Mouse (Mus musculus): ENCODE results near the gene Ccdc78.

DNA sequence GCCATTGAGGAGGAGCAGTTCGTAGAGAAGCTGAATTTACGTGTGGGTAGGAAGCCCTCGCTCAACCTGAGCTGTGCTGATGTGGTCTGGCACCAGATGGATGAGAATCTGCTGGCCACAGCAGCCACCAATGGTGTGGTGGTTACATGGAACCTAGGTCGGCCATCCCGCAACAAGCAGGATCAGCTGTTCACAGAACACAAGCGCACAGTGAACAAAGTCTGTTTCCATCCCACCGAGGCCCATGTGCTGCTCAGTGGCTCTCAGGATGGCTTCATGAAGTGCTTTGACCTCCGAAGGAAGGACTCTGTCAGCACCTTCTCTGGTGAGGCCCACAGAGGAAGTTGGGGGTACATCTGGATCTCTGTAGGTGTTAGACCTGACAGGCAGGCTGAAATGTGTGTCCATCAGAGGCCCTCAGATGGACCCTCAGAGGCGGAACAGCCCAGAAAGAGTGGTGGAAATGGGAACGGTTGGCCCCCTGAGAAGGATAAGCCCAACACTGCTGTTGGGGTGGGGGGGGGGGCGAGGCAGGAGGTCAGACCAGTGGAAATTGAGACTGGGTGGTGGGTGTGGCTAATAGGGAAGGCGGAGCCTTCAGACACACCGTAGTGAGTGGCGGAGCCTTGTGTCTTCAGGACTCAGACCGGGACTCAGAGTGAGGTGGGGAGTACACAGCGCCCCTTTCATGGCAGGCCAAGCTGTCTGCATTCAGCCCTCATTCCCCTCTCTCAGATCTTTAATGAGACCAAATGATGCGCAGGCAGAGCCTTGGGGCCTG lies 38.2 kb downstream of the Ccdc78 start:
- TF ChIP-seq POLR2A (IDR thresholded peaks at IDR 0.05; ENCODE audit: low read depth, low read length) (no peak), CTCF (IDR thresholded peaks at IDR 0.05; ENCODE audit: extremely low read depth, insufficient read depth, insufficient read length, insufficient replicate concordance) (no peak)

Measured in spleen, adult 2 months (tissue).